Mouse (Mus musculus) telencephalon, adult 2 months (tissue): ENCODE data around the gene Rai1.

Experiments used
- DNase-seq: peaks from one replicate; pipeline ENCODE4 v3.0.0-alpha.2; 2011; ENCODE audit warnings: low read depth, low spot score

Rai1 gene

GRCm38 (mm10) chr11:60190055-60190641, 85.3 kb downstream of the Rai1 start:
- no peak for DNase-seq

- no peak for DNase-seq
Observed at GRCm38 (mm10) chr11:60192534-60192933, 87.7 kb downstream of the Rai1 start.

GRCm38 (mm10) chr11:60193556-60193955, 88.7 kb downstream of the Rai1 start:
- DNase-seq: no peak

GRCm38 (mm10) chr11:60195108-60195507, 90.3 kb downstream of the Rai1 start:
- DNase-seq: no peak

GRCm38 (mm10) chr11:60196344-60196743, 91.5 kb downstream of the Rai1 start:
- DNase-seq: no peak

- no peak for DNase-seq
Observed at GRCm38 (mm10) chr11:60197998-60198619, 93.3 kb downstream of the Rai1 start.

- no peak for DNase-seq
Observed at GRCm38 (mm10) chr11:60198651-60199050, 93.8 kb downstream of the Rai1 start.

GRCm38 (mm10) chr11:60199702-60200184, 94.9 kb downstream of the Rai1 start:
- no peak for DNase-seq

GRCm38 (mm10) chr11:60200384-60200783, 95.6 kb downstream of the Rai1 start:
- no peak for DNase-seq

GRCm38 (mm10) chr11:60202710-60203638, 98.2 kb downstream of the Rai1 start:
- no peak for DNase-seq

GRCm38 (mm10) chr11:60205026-60205425, 100.2 kb downstream of the Rai1 start:
- no peak for DNase-seq

GRCm38 (mm10) chr11:60206207-60206606, 101.4 kb downstream of the Rai1 start:
- no peak for DNase-seq

- DNase-seq: no peak
Observed at GRCm38 (mm10) chr11:60208201-60208600, 103.4 kb downstream of the Rai1 start.

GRCm38 (mm10) chr11:60208712-60209111, 103.9 kb downstream of the Rai1 start:
- DNase-seq: no peak

GRCm38 (mm10) chr11:60209217-60209932, 104.6 kb downstream of the Rai1 start:
- no peak for DNase-seq

GRCm38 (mm10) chr11:60209933-60210249, 105.1 kb downstream of the Rai1 start:
- no peak for DNase-seq

GRCm38 (mm10) chr11:60210305-60210724, 105.5 kb downstream of the Rai1 start:
- DNase-seq: no peak

GRCm38 (mm10) chr11:60211152-60211551, 106.3 kb downstream of the Rai1 start:
- no peak for DNase-seq

GRCm38 (mm10) chr11:60211761-60212160, 106.9 kb downstream of the Rai1 start:
- no peak for DNase-seq

GRCm38 (mm10) chr11:60213266-60213665, 108.5 kb downstream of the Rai1 start:
- no peak for DNase-seq

GRCm38 (mm10) chr11:60216671-60217070, 111.9 kb downstream of the Rai1 start:
- DNase-seq: no peak

- no peak for DNase-seq
Observed at GRCm38 (mm10) chr11:60217467-60217866, 112.7 kb downstream of the Rai1 start.
